Mouse (Mus musculus): ENCODE data around the gene Nup107. TPM values are rescaled to one million over a fixed set of nuclear protein-coding genes. Genes with fewer than 3 reads are reported as not detected.

Nup107 gene
- total RNA-seq, 2 experiments from 2014 or later, result 14.4 to 17.0 TPM

DNA sequence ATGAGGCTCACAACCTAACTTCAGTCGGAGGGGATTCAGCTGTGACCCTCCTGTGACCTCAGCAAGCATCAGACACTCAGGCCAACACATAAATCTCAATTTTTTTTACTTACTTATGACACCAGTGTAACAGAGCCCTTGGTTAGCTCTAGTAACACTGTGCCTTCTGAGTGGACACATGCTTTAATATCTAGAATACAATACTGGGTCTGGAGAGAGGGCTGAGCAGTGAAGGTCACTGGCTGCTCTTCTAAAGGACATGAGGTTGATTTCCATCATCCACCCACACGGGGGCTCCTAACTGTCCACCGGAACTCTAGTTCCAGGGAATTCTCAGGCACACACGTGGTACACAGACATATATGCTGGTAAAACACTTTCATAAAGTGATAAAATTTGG lies 13.6 kb downstream of the Nup107 start:
- DNase-seq (ENCODE audit: low spot score in 2 of 2), result no peak

DNA sequence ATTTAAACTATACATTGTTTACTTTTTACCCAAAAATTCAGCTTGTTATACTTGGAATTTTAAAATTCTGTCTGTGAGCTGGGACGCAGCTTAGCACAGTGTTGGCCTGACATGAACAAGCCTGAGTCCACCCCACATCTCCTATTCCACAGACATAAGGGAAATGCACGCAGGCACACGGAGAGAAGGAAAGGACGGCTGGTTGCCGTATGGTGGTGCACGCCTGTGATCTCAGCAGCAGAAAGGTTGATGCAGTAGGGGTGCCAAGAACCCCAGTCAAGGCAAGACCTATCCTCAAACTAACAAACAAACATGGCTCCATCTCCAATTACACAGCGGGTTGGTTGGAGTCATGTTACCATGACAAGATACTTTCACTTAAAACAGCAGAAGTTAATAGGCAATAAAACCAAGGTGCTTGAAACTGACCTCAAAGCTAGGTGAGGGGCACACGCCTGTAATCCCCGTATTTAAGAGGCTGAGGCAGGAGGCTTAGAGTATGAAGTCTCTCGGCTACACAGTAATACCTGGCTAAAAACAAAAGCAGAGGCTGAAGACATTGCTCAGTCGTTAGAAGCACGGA lies 14.1 kb downstream of the Nup107 start:
- DNase-seq (ENCODE audit: low spot score in 2 of 2), result no peak

GRCm38 (mm10) chr10:117777501-117778327 lies 14.8 kb downstream of the Nup107 start:
- DNase-seq (ENCODE audit: low spot score in 2 of 2), result no peak

DNA sequence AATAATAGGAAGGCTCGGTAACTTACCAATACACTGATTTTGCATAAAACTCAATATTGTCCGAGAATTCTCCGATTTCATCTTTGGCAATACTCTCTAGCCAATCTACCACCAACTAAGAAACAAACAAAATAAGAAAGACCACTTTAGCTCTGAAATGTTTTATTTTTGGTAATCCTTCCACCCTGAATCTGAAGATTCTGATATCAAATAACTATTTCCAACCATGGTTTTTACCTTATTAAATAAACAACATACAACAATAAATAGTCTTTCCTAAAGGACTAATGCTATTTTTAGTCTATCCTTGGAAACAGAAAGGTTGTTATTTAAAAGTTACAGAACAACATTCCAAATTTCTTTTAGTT lies 15.4 kb downstream of the Nup107 start:
- no peak for DNase-seq (ENCODE audit: low spot score in 2 of 2)

- DNase-seq (ENCODE audit: low spot score in 2 of 2), result no peak
Measured at GRCm38 (mm10) chr10:117776281-117777102, 16.0 kb downstream of the Nup107 start.

GRCm38 (mm10) chr10:117775401-117776144 lies 16.9 kb downstream of the Nup107 start:
- DNase-seq (ENCODE audit: low spot score in 2 of 2), result no peak

GRCm38 (mm10) chr10:117774817-117775120 lies 17.7 kb downstream of the Nup107 start:
- DNase-seq (ENCODE audit: low spot score in 2 of 2), result no peak

DNA sequence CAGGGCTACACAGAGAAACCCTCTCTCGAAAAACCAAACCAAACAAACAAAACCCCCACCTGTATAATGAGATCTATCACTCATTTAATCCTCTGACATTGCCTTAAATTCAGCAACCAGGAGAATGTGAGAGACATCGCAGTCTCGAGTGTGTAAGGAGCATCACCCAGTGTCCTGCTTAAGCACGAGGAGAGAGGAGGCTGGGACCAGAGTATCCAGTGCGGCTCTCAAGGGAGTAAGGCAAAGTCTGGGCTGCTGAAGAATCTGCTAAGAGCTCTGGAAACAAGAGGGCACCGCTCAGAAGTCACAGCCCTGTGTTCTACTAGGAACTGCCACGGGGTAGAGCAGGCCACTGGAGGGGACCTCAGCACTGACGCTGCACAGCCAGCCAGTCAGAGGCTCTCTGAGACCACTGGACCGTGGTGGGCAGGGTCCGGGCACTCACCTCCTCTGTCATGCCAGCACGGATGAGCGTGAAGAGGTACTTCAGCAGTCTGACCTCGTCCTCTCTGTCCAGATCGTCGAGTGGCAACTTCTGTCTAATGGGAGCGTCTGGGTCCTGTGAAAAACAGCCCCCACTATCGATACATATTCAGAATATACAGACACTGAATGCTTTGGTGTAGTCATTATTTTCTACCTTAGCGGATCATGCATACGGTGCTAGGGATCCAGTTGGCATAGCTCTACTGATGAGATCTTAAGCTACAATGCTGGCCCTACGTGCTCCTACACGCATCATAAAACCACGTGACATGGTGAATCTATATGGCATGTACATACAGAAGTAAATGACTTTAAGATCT lies 18.3 kb downstream of the Nup107 start:
- no peak for DNase-seq (ENCODE audit: low spot score in 2 of 2)

DNA sequence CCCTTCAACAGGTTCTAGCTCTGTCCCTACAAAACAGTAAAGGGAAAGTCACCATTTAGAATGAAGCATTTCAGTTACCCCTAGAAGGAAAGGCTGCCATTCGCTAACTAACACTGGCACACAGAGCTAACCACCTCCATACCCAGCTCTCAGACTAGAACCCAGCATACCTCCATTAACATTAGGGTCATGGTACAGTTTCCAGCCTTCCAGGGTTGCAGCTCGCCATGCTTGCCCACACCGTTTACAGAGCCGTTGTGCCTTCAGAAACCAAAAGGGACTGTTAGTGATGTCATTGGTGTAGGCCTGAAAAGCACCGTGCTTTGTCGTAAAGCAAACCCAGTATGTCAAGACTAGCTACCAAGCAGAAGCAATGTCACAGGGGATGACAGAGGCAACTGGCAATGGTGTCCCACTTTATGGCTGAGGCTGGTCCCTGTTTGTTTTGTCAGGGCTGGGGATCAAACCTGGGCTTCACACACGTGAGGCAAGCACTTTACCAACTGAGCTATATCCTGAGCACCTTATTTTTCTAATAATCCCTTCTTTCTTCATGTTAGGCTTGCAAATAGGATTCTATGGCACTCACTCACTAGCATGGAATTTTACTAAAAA lies 19.3 kb downstream of the Nup107 start:
- DNase-seq (ENCODE audit: low spot score in 2 of 2), result no peak

DNA sequence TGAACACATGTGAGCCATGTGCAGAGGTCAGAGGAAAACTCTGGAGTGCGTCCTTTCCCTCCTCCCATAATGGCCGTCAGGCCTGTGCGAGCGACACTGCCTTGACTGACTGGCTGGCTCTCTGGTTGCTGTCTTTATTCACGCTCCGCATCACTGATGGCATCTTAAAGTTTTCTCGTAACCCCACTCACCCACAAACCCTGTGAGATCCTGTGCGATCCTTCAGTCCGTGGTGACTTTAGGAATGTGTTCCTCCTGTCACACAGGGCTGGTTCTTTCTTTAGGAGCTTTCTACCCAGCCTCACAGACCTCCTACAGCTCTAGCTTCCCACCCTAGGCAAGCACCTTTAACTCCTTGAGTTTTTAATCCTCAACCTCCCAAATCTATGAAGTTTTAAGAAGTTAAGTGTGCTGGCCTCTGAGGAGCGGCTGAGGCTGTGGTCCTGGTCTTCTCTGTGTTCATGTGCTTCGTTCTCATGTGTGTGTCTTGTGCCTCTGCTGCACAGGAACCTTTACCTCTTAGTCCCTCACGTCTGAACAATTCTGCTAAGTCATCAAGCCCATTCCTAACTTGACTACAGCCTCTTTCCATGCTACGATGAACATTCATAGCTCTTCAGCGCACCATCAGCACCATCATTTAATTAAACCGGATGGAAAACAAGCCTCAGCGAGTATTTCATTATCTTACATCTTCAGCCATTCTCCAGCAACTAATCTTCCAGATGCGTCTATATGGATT lies 20.0 kb downstream of the Nup107 start:
- no peak for DNase-seq (ENCODE audit: low spot score in 2 of 2)

DNA sequence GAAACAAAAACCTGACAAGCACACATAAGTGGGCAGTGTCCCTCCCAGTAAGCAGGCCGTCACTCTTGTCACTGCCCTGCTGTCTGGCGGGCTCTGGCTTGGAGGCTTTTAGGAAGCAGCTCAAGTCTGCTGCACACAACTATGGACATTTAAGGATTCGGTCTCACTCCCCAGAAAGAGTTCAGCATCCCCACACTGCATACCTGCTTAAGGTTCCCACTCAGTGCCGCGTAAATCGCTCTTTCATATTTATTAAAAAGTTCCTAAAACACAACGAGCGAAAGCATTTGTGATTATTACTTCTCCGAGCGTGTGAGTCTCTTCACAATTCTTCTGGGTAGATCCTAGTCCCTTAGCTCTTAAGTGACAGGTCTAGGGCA lies 21.4 kb downstream of the Nup107 start:
- DNase-seq (ENCODE audit: low spot score in 2 of 2), result no peak

GRCm38 (mm10) chr10:117770286-117771130 lies 22.0 kb downstream of the Nup107 start:
- no peak for DNase-seq (ENCODE audit: low spot score in 2 of 2)

DNA sequence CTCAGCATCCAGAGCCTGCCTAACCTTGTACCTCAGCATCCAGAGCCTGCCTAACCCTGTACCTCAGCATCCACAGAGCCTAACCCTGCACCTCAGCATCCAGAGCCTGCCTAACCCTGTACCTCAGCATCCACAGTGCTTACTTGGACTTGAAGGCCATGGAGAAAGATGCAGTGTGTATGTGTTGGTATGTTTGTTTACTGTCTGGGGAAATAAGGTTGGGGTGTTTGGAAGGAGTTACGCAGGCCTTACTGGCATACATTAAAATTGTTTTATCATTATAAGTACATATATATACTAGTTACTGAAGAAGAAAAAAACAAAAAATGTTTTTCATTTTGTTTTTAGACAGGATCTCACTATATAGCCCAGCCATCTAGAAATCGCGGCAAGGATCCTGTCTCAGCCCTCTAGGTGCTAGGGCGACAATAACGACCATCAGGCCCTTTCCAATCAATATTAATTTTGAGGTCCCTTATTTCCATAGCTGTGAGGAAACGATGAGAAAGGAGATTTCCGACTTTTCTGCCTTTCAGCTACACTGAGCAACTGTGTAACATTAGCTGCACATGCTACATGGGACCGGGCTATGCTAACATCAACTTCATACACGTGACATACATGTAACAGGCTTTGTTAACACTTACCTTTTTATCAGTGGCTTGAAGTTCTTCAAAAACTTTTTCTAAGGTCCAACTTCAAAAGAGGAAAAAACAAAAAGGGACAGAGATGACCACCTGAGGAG lies 22.8 kb downstream of the Nup107 start:
- no peak for DNase-seq (ENCODE audit: low spot score in 2 of 2)

DNA sequence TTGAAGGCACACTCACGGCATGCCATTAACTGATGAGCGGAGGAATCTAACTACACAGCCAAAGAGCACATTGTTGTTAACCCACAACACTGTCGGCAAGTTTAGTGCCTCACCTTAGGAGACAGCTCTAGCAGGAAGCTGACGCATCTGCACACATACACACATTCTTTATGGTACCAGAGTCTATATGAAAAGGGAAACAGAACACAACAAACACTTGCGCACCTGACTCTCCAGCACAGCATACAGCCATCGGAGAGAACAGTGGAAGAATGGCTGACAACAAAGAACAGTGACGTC lies 24.4 kb downstream of the Nup107 start:
- DNase-seq (ENCODE audit: low spot score in 2 of 2), result no peak

GRCm38 (mm10) chr10:117767286-117768140 lies 25.0 kb downstream of the Nup107 start:
- no peak for DNase-seq (ENCODE audit: low spot score in 2 of 2)

GRCm38 (mm10) chr10:117766896-117767160 lies 25.7 kb downstream of the Nup107 start:
- no peak for DNase-seq (ENCODE audit: low spot score in 2 of 2)

DNA sequence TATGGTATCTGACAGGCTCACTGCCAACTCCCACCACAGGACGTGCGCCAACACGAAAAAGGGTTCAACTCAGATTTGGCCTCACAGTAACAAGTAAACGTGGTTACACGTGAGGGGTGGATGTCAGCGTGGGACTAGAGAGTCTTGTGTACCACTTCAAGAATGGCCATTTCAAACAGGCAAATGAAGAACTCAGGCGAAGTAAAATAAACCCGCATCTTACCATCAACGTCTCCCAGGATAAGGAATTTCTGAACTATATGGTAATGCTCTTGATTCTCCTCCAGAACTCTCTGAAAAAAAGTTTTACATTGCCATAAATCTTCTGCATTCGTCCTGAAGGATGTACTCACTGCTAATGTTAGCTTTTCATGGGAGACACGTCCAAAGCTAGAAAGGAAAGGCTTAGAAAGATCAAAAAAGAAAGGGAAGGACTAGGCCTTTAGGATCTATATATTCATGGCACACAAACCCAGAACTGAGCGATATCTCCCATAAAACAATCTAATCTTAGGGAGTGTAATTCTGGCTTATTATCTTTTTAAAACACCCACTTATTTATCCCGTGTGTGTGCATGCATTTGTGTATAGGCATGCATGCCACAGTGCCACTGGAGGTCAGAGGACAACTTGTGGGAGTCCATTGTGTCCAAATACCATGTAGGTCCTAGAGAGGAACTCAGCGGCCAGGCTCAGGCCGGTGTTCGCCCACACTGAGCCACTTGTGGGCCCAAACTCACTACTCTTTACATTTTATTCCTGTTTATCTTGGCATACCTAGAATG lies 26.2 kb downstream of the Nup107 start:
- DNase-seq (ENCODE audit: low spot score in 2 of 2), result no peak

Data from layer of hippocampus, postnatal 14 days (tissue).